Mouse (Mus musculus) heart, embryonic 14.5 days (tissue): ENCODE data around the gene Zbtb16. TPM values are rescaled to one million over a fixed set of nuclear protein-coding genes. Genes with fewer than 3 reads are reported as not detected.

Experiments
- ATAC-seq: fragments of 200-750 bp; cut with Nextera tagmentation; 2 replicates; pipeline ENCODE4 v1.8.0; 2017; ENCODE audit warnings: low read depth, moderate TSS enrichment; ENCODE audit not compliant: insufficient number of reproducible peaks, insufficient read depth, low FRiP score
- H3K27ac ChIP-seq, 2 experiments: fragments of 200-500 bp in 1 of 2; fragments of 300-500 bp in 1 of 2; sonication (generic) in 1 of 2; replicated peaks in 1 of 2; 2 replicates each; pipeline ENCODE4 v1.5.1; 2012 to 2014; ENCODE audit warnings: low read depth in 2 of 2, low read length in 2 of 2, control low read depth in 1 of 2, mild to moderate bottlenecking in 1 of 2, mixed read lengths in 1 of 2; ENCODE audit not compliant: control insufficient read depth in 1 of 2, insufficient read depth in 1 of 2
- H3K27me3 ChIP-seq: fragments of 300-500 bp; sonication (generic); 2 replicates; pipeline ENCODE4 v1.6.1; 2014; ENCODE audit warnings: mild to moderate bottlenecking, low read length, control low read depth; ENCODE audit not compliant: control insufficient read depth, insufficient read depth
- H3K36me3 ChIP-seq: fragments of 300-500 bp; sonication (generic); 2 replicates; pipeline ENCODE4 v1.6.1; 2014; ENCODE audit warnings: mild to moderate bottlenecking, control low read depth, low read length, mixed read lengths; ENCODE audit not compliant: control insufficient read depth, insufficient read depth
- H3K4me1 ChIP-seq, 2 experiments: fragments of 200-500 bp in 1 of 2; fragments of 300-500 bp in 1 of 2; sonication (generic) in 1 of 2; 2 replicates each; pipeline ENCODE4 v1.6.1; 2012 to 2014; ENCODE audit warnings: low read length in 2 of 2, control low read depth in 1 of 2, mixed read lengths in 1 of 2; ENCODE audit not compliant: control insufficient read depth in 2 of 2, insufficient read depth in 2 of 2
- H3K4me2 ChIP-seq: fragments of 300-500 bp; sonication (generic); 2 replicates; pipeline ENCODE4 v1.6.1; 2014; ENCODE audit warnings: mild to moderate bottlenecking, low read length
- H3K4me3 ChIP-seq, 2 experiments: fragments of 200-500 bp in 1 of 2; fragments of 300-500 bp in 1 of 2; sonication (generic) in 1 of 2; 2 replicates each; pipeline ENCODE4 v1.5.1; 2012 to 2014; ENCODE audit warnings: low read length in 2 of 2, mild to moderate bottlenecking in 2 of 2, control low read depth in 1 of 2, low read depth in 1 of 2, moderate library complexity in 1 of 2; ENCODE audit not compliant: control insufficient read depth in 1 of 2, insufficient read depth in 1 of 2
- H3K9ac ChIP-seq: fragments of 300-500 bp; sonication (generic); 2 replicates; pipeline ENCODE4 v1.6.1; 2014; ENCODE audit warnings: mild to moderate bottlenecking, low read length
- H3K9me3 ChIP-seq: fragments of 300-500 bp; sonication (generic); 2 replicates; pipeline ENCODE4 v1.6.1; 2016; ENCODE audit warnings: low read length, control low read depth; ENCODE audit not compliant: control insufficient read depth
- WGBS: fragments of 180-500 bp; shearing (Covaris S2); extraction: QIAGEN DNeasy Blood & Tissue Kit; methylation state at CpG from one replicate; pipeline ENCODE4 v1.1.7; 2014; 5-methylcytosine and 5-hydroxymethylcytosine counted together
- polyA plus RNA-seq: library from polyadenylated mRNA; unstranded; fragments of >200 nt; fragmentation: Nextera tagmentation; extraction: Ambion mirVana; gene quantifications from 2 replicates; pipeline ENCODE4 v1.2.1, GENCODE M21; 2014

Zbtb16 gene
- polyA plus RNA-seq, 1 experiment from 2014 or later: 2.1 TPM

GRCm38 (mm10) chr9:48687891-48688290 lies 148.1 kb downstream of the Zbtb16 start:
- Histone ChIP-seq H3K4me3 (no peak overlapping the region), H3K27ac (no peak overlapping the region), H3K4me1 (peaks cover 0 to 3% of the 10 kb centered on the region in 2 experiments; a peak in 1 of 4 replicates), H3K9ac (no peak overlapping the region), H3K9me3 (no peaks in the 10 kb centered on the region), H3K27me3 (no peaks in the 10 kb centered on the region; the same call in 1 of the 2 replicates), H3K36me3 (no peaks in the 10 kb centered on the region), H3K4me2 (no peak overlapping the region)
- WGBS: 70% methylated on average over 7 of the region's 7 CpGs
- ATAC-seq: no peak

- H3K36me3 ChIP-seq: no peaks in the 10 kb centered on the region
- no peak overlapping the region for H3K4me3 ChIP-seq
- peaks cover 0 to 3% of the 10 kb centered on the region in 2 experiments; a peak in 1 of 4 replicates for H3K4me1 ChIP-seq
- H3K9me3 ChIP-seq: no peaks in the 10 kb centered on the region
- H3K9ac ChIP-seq: no peak overlapping the region
- ATAC-seq: no peak
- no peaks in the 10 kb centered on the region; the same call in 1 of the 2 replicates for H3K27me3 ChIP-seq
- WGBS: 61% methylated on average over 7 of the region's 7 CpGs
- no peak overlapping the region for H3K27ac ChIP-seq
- H3K4me2 ChIP-seq: no peak overlapping the region
Measured at GRCm38 (mm10) chr9:48685721-48686120, 150.3 kb downstream of the Zbtb16 start.

- Histone ChIP-seq H3K9me3 (no peaks in the 10 kb centered on the region), H3K4me2 (no peak overlapping the region), H3K4me1 (peaks cover under 1 to 3% of the 10 kb centered on the region in 2 experiments; a peak in 2 of 4 replicates), H3K36me3 (no peaks in the 10 kb centered on the region), H3K9ac (no peak overlapping the region), H3K27me3 (no peaks in the 10 kb centered on the region; the same call in 1 of the 2 replicates), H3K27ac (no peak overlapping the region), H3K4me3 (no peak overlapping the region)
- no peak for ATAC-seq
- WGBS: 80% methylated on average over 5 of the region's 5 CpGs
Measured at GRCm38 (mm10) chr9:48684144-48684543, 151.9 kb downstream of the Zbtb16 start.

- Histone ChIP-seq H3K27me3 (no peaks in the 10 kb centered on the region), H3K4me3 (no peak overlapping the region), H3K9me3 (no peaks in the 10 kb centered on the region), H3K9ac (no peak overlapping the region), H3K4me2 (no peak overlapping the region), H3K27ac (no peak overlapping the region), H3K4me1 (peaks cover 4 to 7% of the 10 kb centered on the region in 2 experiments; a peak in 3 of 4 replicates), H3K36me3 (no peaks in the 10 kb centered on the region)
- ATAC-seq: no peak
- 86% methylated on average over 8 of the region's 8 CpGs for WGBS
Measured at GRCm38 (mm10) chr9:48681193-48681592, 154.8 kb downstream of the Zbtb16 start.

- Histone ChIP-seq H3K4me3 (no peak overlapping the region), H3K27ac (no peak overlapping the region), H3K4me2 (no peak overlapping the region), H3K27me3 (no peaks in the 10 kb centered on the region), H3K36me3 (no peaks in the 10 kb centered on the region), H3K9ac (no peak overlapping the region), H3K9me3 (no peaks in the 10 kb centered on the region), H3K4me1 (peaks cover 13 to 14% of the 10 kb centered on the region in 2 experiments)
- no peak for ATAC-seq
- WGBS: 43% methylated on average over 19 of the region's 19 CpGs
Measured at GRCm38 (mm10) chr9:48678426-48679358, 157.3 kb downstream of the Zbtb16 start.

- H3K36me3 ChIP-seq: no peaks in the 10 kb centered on the region
- H3K9me3 ChIP-seq: no peaks in the 10 kb centered on the region
- H3K27me3 ChIP-seq: no peaks in the 10 kb centered on the region
- ATAC-seq: no peak
- H3K4me3 ChIP-seq: no peak overlapping the region
- no peak overlapping the region for H3K27ac ChIP-seq
- H3K4me2 ChIP-seq: no peak overlapping the region
- H3K9ac ChIP-seq: no peak overlapping the region
- H3K4me1 ChIP-seq: peaks cover 13 to 14% of the 10 kb centered on the region in 2 experiments
- 33% methylated on average over 11 of the region's 11 CpGs for WGBS
Measured at GRCm38 (mm10) chr9:48675151-48675790, 160.8 kb downstream of the Zbtb16 start.

- no peak for ATAC-seq
- Histone ChIP-seq H3K9me3 (no peaks in the 10 kb centered on the region), H3K4me3 (no peak overlapping the region), H3K27me3 (no peaks in the 10 kb centered on the region), H3K9ac (no peak overlapping the region), H3K27ac (no peak overlapping the region), H3K4me1 (peaks cover 13 to 14% of the 10 kb centered on the region in 2 experiments), H3K4me2 (no peak overlapping the region), H3K36me3 (no peaks in the 10 kb centered on the region)
- WGBS: 35% methylated on average over 11 of the region's 11 CpGs
Measured at GRCm38 (mm10) chr9:48674359-48675015, 161.5 kb downstream of the Zbtb16 start.
